Mouse (Mus musculus) heart, adult 11 months (tissue): Measurements from ENCODE around the gene Slc12a3.

Source experiments
- DNase-seq: peaks from one replicate; pipeline ENCODE4 v3.0.0; 2022

Slc12a3 gene

GRCm38 (mm10) chr8:94328932-94329728 is at the start of gene Slc12a3:
TSS of gene Slc12a3 (plus strand) at chr8:94329201.
- DNase-seq: no peak

DNA sequence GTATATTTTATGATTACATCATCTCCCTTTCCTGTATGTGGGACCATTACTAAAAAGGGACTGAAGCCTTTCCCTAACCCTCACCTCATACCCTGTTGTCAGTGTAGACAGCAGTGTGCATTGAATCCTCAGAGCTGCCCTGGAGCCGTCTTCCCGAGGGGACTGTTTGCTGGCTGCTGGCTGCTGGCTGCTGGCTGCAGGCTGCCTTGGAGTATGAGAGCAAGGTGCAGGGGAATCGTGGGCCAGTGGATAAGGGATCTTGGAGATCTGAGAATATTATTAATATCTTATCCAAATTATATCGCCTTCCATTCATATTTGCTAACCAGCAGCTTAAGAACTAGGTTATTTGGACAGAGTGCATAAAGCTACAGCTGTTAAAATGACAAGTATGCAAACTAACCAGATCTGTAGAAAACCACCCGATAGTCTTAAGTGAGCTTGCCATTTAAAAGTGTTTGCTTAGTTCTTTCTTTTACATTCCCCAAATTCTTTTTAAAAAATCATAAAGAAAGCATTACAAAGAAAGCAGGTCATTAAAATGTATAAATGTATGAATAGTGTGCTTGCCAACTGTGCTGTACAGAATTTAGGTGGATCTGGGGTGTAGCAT is 48.9 kb upstream of the Slc12a3 start:
- peak; percentile 82 for DNase-seq

GRCm38 (mm10) chr8:94282453-94282985 is 46.5 kb upstream of the Slc12a3 start:
- peak; percentile 11 for DNase-seq

DNA sequence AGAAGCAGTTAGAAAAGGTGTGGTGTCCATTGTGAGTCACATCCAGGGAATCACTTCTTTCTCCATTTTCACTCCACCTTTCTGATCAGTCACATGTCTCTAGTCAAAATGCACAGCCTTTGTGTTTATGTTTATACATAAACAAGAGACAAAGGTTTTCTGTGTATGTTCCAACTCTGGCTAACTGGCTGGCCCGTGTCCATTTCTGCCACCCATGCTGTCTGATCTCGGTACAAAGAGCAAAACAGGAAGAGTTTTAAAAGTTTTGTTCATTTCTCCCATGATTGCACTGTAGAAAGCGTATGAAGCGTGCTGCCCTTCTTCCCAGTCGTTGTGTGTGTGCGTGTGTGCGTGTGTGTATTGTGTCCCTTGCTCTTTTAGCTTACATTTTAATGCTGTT is 44.8 kb upstream of the Slc12a3 start:
- DNase-seq: peak; percentile 40

DNA sequence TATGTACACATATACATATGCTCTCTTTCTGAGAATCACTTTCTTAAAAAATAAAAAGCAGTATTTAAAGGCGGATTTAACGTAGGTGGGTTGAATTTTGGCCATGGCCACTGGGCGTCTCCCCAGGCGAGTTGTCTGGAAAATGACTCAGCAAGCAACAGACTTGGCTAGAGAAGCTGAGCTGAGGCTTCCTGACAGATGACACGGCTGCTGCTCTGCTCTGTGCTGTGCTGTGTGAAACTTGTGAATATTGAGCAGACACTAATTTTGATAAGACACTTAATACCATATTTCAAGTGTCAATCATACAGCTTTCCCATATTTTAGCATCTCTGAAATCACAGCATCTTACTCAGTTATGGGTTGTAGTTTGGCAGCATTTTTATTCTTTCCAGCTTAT is 38.4 kb upstream of the Slc12a3 start:
- DNase-seq: peak; percentile 92

DNA sequence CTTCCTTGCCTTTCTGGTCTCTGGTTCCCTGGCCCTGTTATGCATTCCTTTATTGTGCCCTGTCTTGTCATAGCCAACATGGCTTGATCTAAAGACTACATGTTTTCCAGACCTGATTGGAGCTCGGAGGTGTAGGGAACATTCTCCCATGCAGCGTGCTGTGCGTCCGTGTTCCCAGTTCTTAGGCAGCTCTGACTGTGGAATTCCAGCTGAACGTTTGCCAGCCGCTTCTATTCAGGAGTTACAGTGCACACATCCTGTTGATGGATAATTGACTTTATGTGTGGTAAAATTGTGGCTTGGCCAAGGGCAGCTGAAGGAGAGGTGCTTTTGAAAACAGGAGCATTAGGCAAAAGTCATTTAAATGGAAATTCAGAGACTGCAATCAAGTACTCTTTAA is 36.9 kb upstream of the Slc12a3 start:
- peak; percentile 92 for DNase-seq

DNA sequence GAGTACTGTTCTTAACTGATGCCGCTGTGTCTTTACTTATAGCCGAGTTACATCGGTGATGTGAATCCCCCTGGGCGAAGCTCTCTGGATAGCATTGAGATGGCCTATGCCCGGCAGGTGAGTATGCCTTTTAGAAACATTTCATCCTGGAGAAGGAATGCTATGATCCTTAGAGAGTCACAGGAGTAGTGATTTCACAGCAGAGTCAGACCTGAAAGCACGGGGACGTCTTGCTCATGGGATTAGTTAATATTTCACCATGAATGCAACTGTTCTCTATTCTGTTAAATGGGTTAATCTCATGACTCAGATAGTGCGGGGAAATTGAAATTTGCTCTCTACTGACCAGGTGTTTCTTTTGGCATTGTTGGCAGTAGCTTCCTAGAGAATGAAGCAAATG is 36.4 kb upstream of the Slc12a3 start:
- DNase-seq: peak; percentile 71

- DNase-seq: peak; percentile 33
Measured at GRCm38 (mm10) chr8:94295687-94296086, 33.3 kb upstream of the Slc12a3 start.

DNA sequence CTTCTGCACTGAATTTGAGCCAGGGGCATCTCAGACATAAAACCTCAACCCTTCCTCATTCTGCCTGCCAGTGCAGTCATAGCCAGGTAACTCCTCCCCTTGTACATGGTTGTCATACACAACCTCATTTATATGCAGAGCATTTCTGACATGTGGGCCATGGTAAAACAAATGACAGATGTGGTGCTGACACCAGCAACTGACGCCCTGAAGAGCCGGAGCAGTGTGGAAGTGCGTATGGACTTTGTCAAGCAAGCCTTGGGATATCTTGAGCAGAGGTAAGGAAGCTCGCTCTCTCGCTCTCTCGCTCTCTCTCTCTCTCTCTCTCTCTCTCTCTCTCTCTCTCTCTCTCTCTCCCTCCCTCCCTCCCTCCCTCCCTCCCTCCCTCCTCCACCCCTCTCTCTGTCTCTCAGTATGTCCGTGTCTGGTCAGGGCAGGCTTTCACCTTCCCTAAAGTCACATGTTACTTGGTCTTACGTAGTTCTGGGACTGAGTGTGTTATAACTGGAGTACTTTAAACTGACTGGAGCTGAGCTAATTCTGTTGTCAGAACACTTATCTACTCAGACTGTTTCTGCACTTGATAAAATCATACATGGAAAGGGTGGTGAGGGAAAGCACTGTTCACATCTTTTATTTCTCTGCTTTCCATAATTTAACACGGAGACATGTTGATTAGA is 32.5 kb upstream of the Slc12a3 start:
- DNase-seq: no peak

- DNase-seq: peak; percentile 94
Measured at GRCm38 (mm10) chr8:94297101-94297500, 31.9 kb upstream of the Slc12a3 start.

DNA sequence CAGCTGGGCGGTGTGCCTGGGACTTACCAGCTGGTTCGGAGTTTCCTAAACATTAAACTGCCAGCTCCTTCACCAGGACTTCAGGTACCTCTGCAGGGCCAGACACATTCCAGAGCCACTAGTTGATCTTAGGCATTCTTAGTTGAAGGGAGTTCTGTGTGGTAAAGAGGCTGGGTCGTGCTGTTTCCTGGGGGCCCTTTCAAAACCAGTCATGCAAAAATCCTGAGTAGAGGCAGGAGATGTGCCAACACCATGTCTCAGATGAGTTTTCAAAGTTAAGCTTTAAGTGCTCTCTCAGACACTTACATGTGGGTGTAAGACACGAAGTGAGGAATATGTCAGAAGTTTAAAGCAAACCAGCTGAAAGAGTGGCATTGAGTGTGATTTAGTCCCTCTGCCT is 28.2 kb upstream of the Slc12a3 start:
- no peak for DNase-seq

DNA sequence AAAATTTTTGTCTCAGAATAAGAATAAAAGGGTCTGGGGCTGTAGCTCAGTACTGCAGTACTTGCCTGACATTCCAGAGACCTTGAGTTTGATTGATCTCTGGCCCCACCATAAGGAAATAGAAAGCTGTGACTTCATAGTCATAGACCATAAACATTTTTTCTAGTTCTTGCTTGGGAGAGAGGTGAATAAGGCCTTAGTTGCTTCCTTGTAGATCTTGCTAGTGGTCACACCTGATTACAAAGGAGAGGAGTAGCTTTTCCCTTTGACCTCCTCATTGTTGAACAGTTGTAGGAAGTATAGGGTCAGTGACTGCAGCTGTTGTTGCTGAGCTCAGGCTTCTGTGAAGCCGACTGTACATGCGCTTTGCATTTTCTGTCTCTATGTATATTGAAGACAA is 24.6 kb upstream of the Slc12a3 start:
- DNase-seq: peak; percentile 9

- DNase-seq: peak; percentile 73
Measured at GRCm38 (mm10) chr8:94306989-94307513, 21.9 kb upstream of the Slc12a3 start.

DNA sequence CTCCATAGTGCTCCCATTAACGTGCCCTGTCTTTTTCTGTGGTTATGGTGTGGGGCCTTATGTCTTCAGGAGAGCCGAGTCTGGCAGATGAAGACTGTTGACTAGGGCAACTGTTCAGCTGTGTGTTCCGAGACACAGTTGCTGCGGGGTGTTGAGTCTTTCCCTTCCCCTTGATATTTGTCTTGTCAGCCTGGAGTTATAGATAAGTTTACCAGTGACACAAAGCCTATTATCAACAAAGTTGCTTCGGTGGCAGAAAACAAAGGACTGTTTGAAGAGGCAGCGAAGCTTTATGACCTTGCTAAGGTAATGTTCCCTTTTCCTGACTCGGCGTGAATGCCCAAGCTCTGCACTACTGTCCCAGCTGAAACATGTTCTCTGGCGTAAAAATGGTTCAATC is 21.3 kb upstream of the Slc12a3 start:
- peak; percentile 27 for DNase-seq

DNA sequence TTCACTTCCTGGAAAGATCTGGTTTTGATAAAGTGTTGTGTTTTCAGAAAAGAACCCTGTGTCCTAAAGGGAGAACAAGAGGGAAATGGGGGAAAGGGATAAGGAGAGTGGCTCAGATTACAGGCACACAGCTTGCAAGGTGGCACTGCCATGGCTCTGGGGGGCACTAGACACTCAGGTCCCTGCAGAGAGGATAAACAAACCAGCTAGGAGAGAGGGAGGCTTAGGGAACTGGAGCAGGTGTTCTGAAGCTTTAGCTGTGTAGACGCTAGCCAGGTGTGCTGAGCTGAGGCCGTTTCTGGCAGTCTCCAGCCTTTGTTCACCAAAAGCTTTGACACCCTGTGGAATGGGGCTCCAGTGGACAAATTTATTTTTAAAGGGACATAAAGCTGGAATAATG is 14.9 kb upstream of the Slc12a3 start:
- no peak for DNase-seq

- DNase-seq: peak; percentile 94
Measured at GRCm38 (mm10) chr8:94317249-94317648, 11.8 kb upstream of the Slc12a3 start.

- no peak for DNase-seq
Measured at GRCm38 (mm10) chr8:94317691-94318090, 11.3 kb upstream of the Slc12a3 start.

- no peak for DNase-seq
Measured at GRCm38 (mm10) chr8:94320036-94320435, 9.0 kb upstream of the Slc12a3 start.

DNA sequence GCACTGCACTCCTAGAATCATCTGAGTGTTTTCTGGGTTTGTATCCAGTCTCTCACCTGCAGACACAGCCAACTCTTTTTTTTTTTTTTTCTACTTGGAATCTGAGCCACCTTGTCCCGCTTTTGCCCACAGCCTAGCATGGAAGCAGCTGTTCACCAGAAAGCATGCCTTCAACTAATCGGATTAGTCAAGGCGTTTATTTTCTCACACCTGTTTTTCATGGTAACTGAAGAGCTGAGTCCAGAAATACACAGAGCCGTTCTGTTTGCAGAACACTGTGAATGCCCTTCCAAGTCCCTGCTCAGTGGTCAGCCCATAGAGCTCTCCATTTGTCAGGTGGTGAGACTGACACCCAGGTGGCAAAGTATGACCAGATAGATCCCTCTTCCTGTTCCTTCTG is 6.9 kb upstream of the Slc12a3 start:
- DNase-seq: no peak

- DNase-seq: no peak
Measured at GRCm38 (mm10) chr8:94323041-94323440, 6.0 kb upstream of the Slc12a3 start.

- no peak for DNase-seq
Measured at GRCm38 (mm10) chr8:94324071-94324470, 4.9 kb upstream of the Slc12a3 start.

GRCm38 (mm10) chr8:94326016-94326415 is 3.0 kb upstream of the Slc12a3 start:
- no peak for DNase-seq

- no peak for DNase-seq
Measured at GRCm38 (mm10) chr8:94330733-94331132, 1.7 kb downstream of the Slc12a3 start.
